Mouse (Mus musculus) ES-Bruce4 (cell line): Measurements from ENCODE around the gene Cdt1.

ENCODE experiments used
- CTCF ChIP-seq: IDR thresholded peaks from one replicate; pipeline ENCODE4 v1.8.1; 2011; ENCODE audit warnings: low read depth, low read length
- POLR2A ChIP-seq: IDR thresholded peaks from one replicate; pipeline ENCODE4 v1.8.1; 2011; ENCODE audit warnings: low read length; ENCODE audit not compliant: insufficient read depth

GRCm38 (mm10) chr8:122526084-122526483 lies 41.7 kb upstream of the Cdt1 start:
- TF ChIP-seq POLR2A (no peak), CTCF (no peak)
